Comparison of ENCODE assay signal across 10 mouse cellular contexts in the genomic region with DNA sequence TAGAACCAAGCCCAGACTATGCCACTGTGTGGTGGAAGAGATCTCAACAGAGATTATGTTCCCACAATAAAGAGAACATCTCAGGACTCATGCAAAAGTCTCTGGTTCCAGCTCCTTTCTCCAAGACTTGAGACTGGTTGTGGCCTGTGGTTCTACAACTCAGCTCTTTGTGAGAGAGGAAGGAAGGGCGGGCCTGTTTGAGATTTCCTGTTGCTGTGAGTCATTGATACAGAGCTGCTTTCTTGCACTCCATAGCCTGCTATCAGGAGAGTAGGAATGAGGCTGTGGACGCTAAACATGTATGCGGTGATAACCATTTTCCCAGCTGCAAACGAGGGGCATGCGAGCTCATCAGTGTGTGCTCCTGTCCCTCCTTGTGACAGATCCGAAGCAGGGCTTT. TPM values are rescaled to one million over a fixed set of nuclear protein-coding genes. Genes with fewer than 3 reads are reported as not detected.
DNase-seq lines count a peak whose midpoint lies in the region; ATAC-seq and TF ChIP-seq lines count a peak whose summit lies in the region.
"Had no signal": no experiment of that assay in that cellular context is flagged by ENCODE, and none has a peak within 500 bp of the region (broad histone marks: within the 10 kb centered on the region; RNA-seq: fewer than 3 reads in every experiment).

No protein-coding gene starts in this region.

- no peak overlapping the region for H3K4me2 ChIP-seq in liver, embryonic 14.5 days (ENCODE audit: low read depth)
- H3K4me2 ChIP-seq in midbrain, embryonic 15.5 days = no peak overlapping the region

- H3K27me3 ChIP-seq in liver, embryonic 14.5 days (ENCODE audit: control insufficient read depth, insufficient read depth, low read length) = no peaks in the 10 kb centered on the region
- no peaks in the 10 kb centered on the region for H3K27me3 ChIP-seq in midbrain, embryonic 15.5 days (replicated peaks)
- H3K27me3 ChIP-seq: CH12.LX had no signal

- no peak overlapping the region for H3K9ac ChIP-seq in liver, embryonic 14.5 days (replicated peaks)
- no peak overlapping the region for H3K9ac ChIP-seq in midbrain, embryonic 15.5 days

- H3K4me3 ChIP-seq in liver, embryonic 14.5 days (ENCODE audit: insufficient read depth in 1 of 2, low read depth in 2 of 2, low read length in 2 of 2) = no peak overlapping the region
- no peak overlapping the region for H3K4me3 ChIP-seq in midbrain, embryonic 15.5 days

- ATAC-seq in liver, embryonic 14.5 days (ENCODE audit: insufficient read depth) = peak; percentile 68
- no peak for ATAC-seq in midbrain, embryonic 15.5 days (replicated peaks)

- H3K9me3 ChIP-seq in liver, embryonic 14.5 days (ENCODE audit: control insufficient read depth, low read length) = no peaks in the 10 kb centered on the region
- no peaks in the 10 kb centered on the region for H3K9me3 ChIP-seq in midbrain, embryonic 15.5 days

- no peaks in the 10 kb centered on the region for H3K36me3 ChIP-seq in liver, embryonic 14.5 days (replicated peaks; ENCODE audit: control insufficient read depth, insufficient read depth, low read depth)
- no peaks in the 10 kb centered on the region for H3K36me3 ChIP-seq in midbrain, embryonic 15.5 days (replicated peaks)

- peaks cover 0 to 3% of the 10 kb centered on the region in 2 experiments; a peak in 2 of 4 replicates for H3K4me1 ChIP-seq in liver, embryonic 14.5 days (replicated peaks; ENCODE audit: control insufficient read depth in 2 of 2, insufficient read depth in 2 of 2, low read length in 1 of 2)
- no peaks in the 10 kb centered on the region for H3K4me1 ChIP-seq in midbrain, embryonic 15.5 days

- no peak for TF ChIP-seq EP300 in liver, embryonic 14.5 days (IDR thresholded peaks at IDR 0.05; ENCODE audit: low read depth)

- peak; percentile 10 for DNase-seq in gastrocnemius, postnatal 25 days
- DNase-seq in gastrocnemius, adult 8-10 months (ENCODE audit: low spot score in 2 of 2) = no peak
- DNase-seq in heart, adult 9 months (ENCODE audit: low spot score in 2 of 2) = peak; percentile 40 to 50
- DNase-seq in liver, embryonic 14.5 days (ENCODE audit: low read depth in 3 of 3, low spot score in 3 of 3) = peak; percentile 3 to 12 (median 4)
- peak; percentile 51 to 60 for DNase-seq in spleen, postnatal 36 days (ENCODE audit: low spot score in 2 of 2)
- no peak for DNase-seq in embryo, embryonic 9.5 days (ENCODE audit: extremely low spot score)
- no peak for DNase-seq in yolk sac, embryonic 10.5 days (ENCODE audit: low spot score)
- DNase-seq: cerebellum, postnatal 10 days had no signal

- WGBS in liver, embryonic 14.5 days (ENCODE audit: insufficient replicate concordance) = 3% methylated on average over 6 of the region's 6 CpGs
- WGBS in midbrain, embryonic 15.5 days = 92% methylated on average over 6 of the region's 6 CpGs

- H3K27ac ChIP-seq in liver, embryonic 14.5 days = no peak overlapping the region
- H3K27ac ChIP-seq in midbrain, embryonic 15.5 days = no peak overlapping the region

- no peak for TF ChIP-seq CTCF in liver, embryonic 14.5 days (IDR thresholded peaks at IDR 0.05; ENCODE audit: low read depth)

RNA-seq across cellular contexts. Expression of a gene that starts 43.9 kb away (rescaled TPM):
- under 1 TPM; 0.08 TPM for total RNA-seq in gastrocnemius, postnatal 25 days (2021)
- under 1 TPM in 1 of 4 experiments, not detected in 3; 0.15 TPM for total RNA-seq in gastrocnemius, adult 8-10 months (2022)
- 0.03 and 0.04 TPM in 2 replicates for polyA plus RNA-seq in liver, embryonic 14.5 days (2012; rRNA removed)
- polyA plus RNA-seq in liver, embryonic 14.5 days (2014; fragmentation: Nextera tagmentation; extraction: Ambion mirVana) = not detected in 2 replicates
- not detected in 2 replicates for polyA plus RNA-seq in midbrain, embryonic 15.5 days (2015; fragmentation: Nextera tagmentation; extraction: Ambion mirVana)
- total RNA-seq: CH12.LX had no signal

RNA-seq across cellular contexts. Expression of a gene that starts 48.2 kb away (rescaled TPM):
- 1 to 10 TPM; 1.6 to 2.4 TPM for total RNA-seq in gastrocnemius, postnatal 25 days (2021)
- 1 to 10 TPM in 2 of 4 experiments, under 1 TPM in 2; 0.80 to 1.2 (median 0.96) TPM for total RNA-seq in gastrocnemius, adult 8-10 months (2022)
- polyA plus RNA-seq in liver, embryonic 14.5 days (2012; rRNA removed) = 1.2 and 1.6 TPM in 2 replicates
- 2.7 and 2.8 TPM in 2 replicates for polyA plus RNA-seq in liver, embryonic 14.5 days (2014; fragmentation: Nextera tagmentation; extraction: Ambion mirVana)
- polyA plus RNA-seq in midbrain, embryonic 15.5 days (2015; fragmentation: Nextera tagmentation; extraction: Ambion mirVana) = 10.9 and 11.0 TPM in 2 replicates
- total RNA-seq: CH12.LX had no signal

Comparison
In these comparisons a context has a peak if more than half of its experiments do, and no peak if none do; other contexts are left out.
1. DNase-seq: peak in gastrocnemius, postnatal 25 days (single experiment), heart, adult 9 months (2 of 2), liver, embryonic 14.5 days (3 of 3) and spleen, postnatal 36 days (2 of 2); none in gastrocnemius, adult 8-10 months (0 of 2), embryo, embryonic 9.5 days (single experiment) and yolk sac, embryonic 10.5 days (single experiment).